Mouse (Mus musculus) gastrocnemius, adult 2 months (tissue): ENCODE results near the gene Nr1h4. TPM values are rescaled to one million over a fixed set of nuclear protein-coding genes. Genes with fewer than 3 reads are reported as not detected.

Source experiments
- DNase-seq: peaks from one replicate; pipeline ENCODE4 v3.0.0; 2022
- H3K27ac ChIP-seq: fragments of 200-600 bp; 2 replicates; pipeline ENCODE4 v1.8.1; 2022; ENCODE audit warnings: mild to moderate bottlenecking
- H3K4me3 ChIP-seq: fragments of 200-600 bp; 2 replicates; pipeline ENCODE4 v1.8.1; 2022; ENCODE audit warnings: mild to moderate bottlenecking, moderate library complexity
- CTCF ChIP-seq: fragments of 200-600 bp; IDR thresholded peaks from 2 replicates; pipeline ENCODE4 v1.8.1; 2022; ENCODE audit warnings: antibody characterized with exemption, mild to moderate bottlenecking, moderate library complexity
- intact Hi-C: fragments of 180-260 bp; cut with DNase I; formaldehyde crosslinking; loops from one replicate; pipeline ENCODE4 v1.15.1; 2025
- total RNA-seq, 2 experiments: library from RNA; stranded (reverse); gene quantifications; 2 replicates each; pipeline ENCODE4 v1.2.3; 2021

Gene Nr1h4
- total RNA-seq, 2 experiments from 2014 or later, result 0.25 TPM; not detected in 1

GRCm38 (mm10) chr10:89548028-89548427 lies 14.6 kb upstream of the Nr1h4 start:
- no peak overlapping the region for H3K4me3 ChIP-seq
- no peak overlapping the region for H3K27ac ChIP-seq
- intact Hi-C loops, result no loop called here
- DNase-seq, result no peak
- TF ChIP-seq CTCF, result no peak

GRCm38 (mm10) chr10:89546989-89547388 lies 13.6 kb upstream of the Nr1h4 start:
- Histone ChIP-seq H3K4me3 (no peak overlapping the region), H3K27ac (no peak overlapping the region)
- intact Hi-C loops, result no loop called here
- no peak for DNase-seq
- no peak for TF ChIP-seq CTCF

- Histone ChIP-seq H3K27ac (no peak overlapping the region), H3K4me3 (no peak overlapping the region)
- no peak for DNase-seq
- no peak for TF ChIP-seq CTCF
- intact Hi-C loops, result no loop called here
Observed at GRCm38 (mm10) chr10:89543867-89544266, 10.5 kb upstream of the Nr1h4 start.

- Histone ChIP-seq H3K27ac (no peak overlapping the region), H3K4me3 (no peak overlapping the region)
- no peak for TF ChIP-seq CTCF
- intact Hi-C loops, result no loop called here
- DNase-seq, result no peak
Observed at GRCm38 (mm10) chr10:89542321-89542720, 8.9 kb upstream of the Nr1h4 start.

GRCm38 (mm10) chr10:89532451-89532850 lies 934 bp downstream of the Nr1h4 start:
- TF ChIP-seq CTCF, result no peak
- no peak overlapping the region for H3K27ac ChIP-seq
- intact Hi-C loops, result no loop called here
- DNase-seq, result no peak
- no peak overlapping the region for H3K4me3 ChIP-seq

GRCm38 (mm10) chr10:89531976-89532375 lies 1.4 kb downstream of the Nr1h4 start:
- intact Hi-C loops, result no loop called here

GRCm38 (mm10) chr10:89531194-89531634 lies 2.2 kb downstream of the Nr1h4 start:
- no peak for DNase-seq
- Histone ChIP-seq H3K27ac (no peak overlapping the region), H3K4me3 (no peak overlapping the region)
- TF ChIP-seq CTCF, result no peak
- intact Hi-C loops, result no loop called here

More at GRCm38 (mm10) chr10:89531976-89532375, 1.4 kb downstream of the Nr1h4 start:
- Histone ChIP-seq H3K4me3 (no peak overlapping the region), H3K27ac (no peak overlapping the region)
- DNase-seq, result no peak
- TF ChIP-seq CTCF, result no peak

- intact Hi-C loops, result no loop called here
- no peak overlapping the region for H3K27ac ChIP-seq
- no peak for DNase-seq
Observed at GRCm38 (mm10) chr10:89527054-89527453, 6.3 kb downstream of the Nr1h4 start.

GRCm38 (mm10) chr10:89525823-89526222 lies 7.6 kb downstream of the Nr1h4 start:
- Histone ChIP-seq H3K27ac (no peak overlapping the region), H3K4me3 (no peak overlapping the region)
- no peak for DNase-seq
- intact Hi-C loops, result no loop called here
- TF ChIP-seq CTCF, result no peak

More at GRCm38 (mm10) chr10:89527054-89527453, 6.3 kb downstream of the Nr1h4 start:
- no peak overlapping the region for H3K4me3 ChIP-seq
- TF ChIP-seq CTCF, result no peak

- Histone ChIP-seq H3K27ac (no peak overlapping the region), H3K4me3 (no peak overlapping the region)
- TF ChIP-seq CTCF, result no peak
- intact Hi-C loops, result no loop called here
- no peak for DNase-seq
Observed at GRCm38 (mm10) chr10:89522481-89522880, 10.9 kb downstream of the Nr1h4 start.

GRCm38 (mm10) chr10:89521790-89522431 lies 11.5 kb downstream of the Nr1h4 start:
- Histone ChIP-seq H3K4me3 (no peak overlapping the region), H3K27ac (no peak overlapping the region)
- intact Hi-C loops, result no loop called here
- TF ChIP-seq CTCF, result no peak
- DNase-seq, result no peak

- DNase-seq, result no peak
- intact Hi-C loops, result no loop called here
- no peak overlapping the region for H3K27ac ChIP-seq
Observed at GRCm38 (mm10) chr10:89520381-89520780, 13.0 kb downstream of the Nr1h4 start.

GRCm38 (mm10) chr10:89519226-89519625 lies 14.2 kb downstream of the Nr1h4 start:
- Histone ChIP-seq H3K4me3 (no peak overlapping the region), H3K27ac (no peak overlapping the region)
- no peak for TF ChIP-seq CTCF
- no peak for DNase-seq
- intact Hi-C loops, result no loop called here

More at GRCm38 (mm10) chr10:89520381-89520780, 13.0 kb downstream of the Nr1h4 start:
- TF ChIP-seq CTCF, result no peak
- H3K4me3 ChIP-seq, result no peak overlapping the region

GRCm38 (mm10) chr10:89518365-89518764 lies 15.0 kb downstream of the Nr1h4 start:
- no peak for TF ChIP-seq CTCF
- no peak for DNase-seq
- H3K4me3 ChIP-seq, result no peak overlapping the region
- no peak overlapping the region for H3K27ac ChIP-seq
- intact Hi-C loops, result no loop called here
